Mouse (Mus musculus) megakaryocyte, embryonic 14.5 days (primary cell): ENCODE data around the gene Nisch.

Source experiments
- FLI1 ChIP-seq: IDR thresholded peaks from 2 replicates; pipeline ENCODE4 v1.6.1; 2012; ENCODE audit warnings: low read length, inconsistent platforms, mixed read lengths
- GATA1 ChIP-seq: IDR thresholded peaks from 3 replicates; pipeline ENCODE4 v1.6.1; 2012; ENCODE audit warnings: mixed read lengths, low read length, inconsistent platforms, borderline replicate concordance

GRCm38 (mm10) chr14:31211854-31212253, 4.9 kb downstream of the Nisch start:
- no peak for TF ChIP-seq GATA1
- no peak for TF ChIP-seq FLI1
